Mouse (Mus musculus) spleen, postnatal 10 days (tissue): ENCODE measurements around the gene Faiml.
A peak's percentile ranks its signal among the peaks of the same experiment; 100 is the strongest.

ENCODE experiments used
- DNase-seq, 2 experiments: peaks; one replicate each; pipeline ENCODE4 v3.0.0; 2021 to 2022; ENCODE audit warnings: low spot score in 2 of 2

The Faiml gene

DNA sequence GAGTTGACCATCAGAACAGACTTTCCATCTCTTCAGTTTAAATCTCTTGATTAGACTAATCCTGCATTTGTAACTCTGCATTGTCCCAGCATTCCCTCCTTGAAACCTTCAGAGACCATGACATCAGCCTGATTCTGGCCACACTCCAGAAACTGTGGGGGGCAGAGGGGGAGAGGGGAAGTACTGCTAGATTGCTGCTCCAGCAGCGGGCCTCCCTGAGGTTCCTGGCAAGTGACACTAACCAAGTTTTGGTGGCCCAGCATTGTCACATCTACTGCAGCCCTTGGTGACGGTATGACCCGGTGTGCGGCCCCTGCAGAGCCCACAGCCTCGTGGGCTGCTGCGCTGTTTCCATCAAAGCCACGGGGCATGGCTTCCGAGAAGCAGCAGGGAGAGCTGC is 56.8 kb downstream of the Faiml start:
- DNase-seq: peak in 1 of 2 experiments; percentile 22
